Mouse (Mus musculus) ES-E14 (cell line): ENCODE measurements at regions not wholly inside any gene's neighbourhood (a gene's known extent, or its start where the extent isn't known, plus 50 kb on each side); places are given as distances from the start of the nearest gene placed in this dataset.
"Not testable (repeated sequence)": the region's sequence is repeated elsewhere in the genome, so short reads cannot be mapped to it uniquely, and the experiment has no call there.

Experiments
- CHD2 ChIP-seq: IDR thresholded peaks from 2 replicates; pipeline ENCODE4 v1.6.1; 2014; ENCODE audit warnings: mild to moderate bottlenecking, low read depth, low read length, inconsistent platforms
- MAFK ChIP-seq: IDR thresholded peaks from 2 replicates; pipeline ENCODE4 v1.6.1; 2014; ENCODE audit warnings: mild to moderate bottlenecking, low read depth, low read length, inconsistent platforms; ENCODE audit not compliant: insufficient read depth
- ZC3H11A ChIP-seq: IDR thresholded peaks from 2 replicates; pipeline ENCODE4 v1.6.1; 2012; ENCODE audit warnings: low read depth, mild to moderate bottlenecking, inconsistent platforms, low read length, borderline replicate concordance

DNA sequence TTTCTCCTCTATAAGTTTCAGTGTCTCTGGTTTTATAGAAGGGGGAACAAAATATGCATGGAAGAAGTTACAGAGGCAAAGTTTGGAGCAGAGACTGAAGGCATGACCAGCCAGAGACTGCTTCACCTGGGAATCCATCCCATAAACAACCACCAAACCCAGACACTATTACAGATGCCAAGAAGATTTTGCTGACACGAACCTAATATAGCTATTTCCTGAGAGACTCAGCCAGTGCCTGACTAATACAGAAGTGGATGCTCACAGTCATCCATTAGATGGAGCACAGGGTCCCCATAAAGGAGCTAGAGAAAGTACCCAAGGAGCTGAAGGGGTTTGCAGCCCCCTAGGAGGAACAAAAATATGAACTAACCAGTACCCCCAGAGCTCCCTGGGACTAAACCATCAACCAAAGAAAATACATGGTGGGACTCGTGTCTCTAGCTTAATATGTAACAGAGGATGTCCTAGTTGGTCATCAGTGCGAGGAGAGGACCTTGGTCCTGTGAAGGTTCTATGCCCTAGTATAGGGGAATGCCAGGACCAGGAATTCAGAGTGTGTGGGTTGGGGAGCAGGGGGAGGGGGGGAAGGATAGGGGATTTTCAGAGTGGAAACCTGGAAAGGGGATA is 621.2 kb upstream of the Msl3l2 start:
- not testable (repeated sequence) for TF ChIP-seq ZC3H11A, MAFK, CHD2
